Mouse (Mus musculus): Measurements from ENCODE around the gene Sh3pxd2a. TPM values are rescaled to one million over a fixed set of nuclear protein-coding genes. Genes with fewer than 3 reads are reported as not detected.

The Sh3pxd2a gene
- polyA plus RNA-seq (2011; ENCODE audit: insufficient read length, low read depth, missing spikeins): 150 and 157 TPM in 2 replicates

DNA sequence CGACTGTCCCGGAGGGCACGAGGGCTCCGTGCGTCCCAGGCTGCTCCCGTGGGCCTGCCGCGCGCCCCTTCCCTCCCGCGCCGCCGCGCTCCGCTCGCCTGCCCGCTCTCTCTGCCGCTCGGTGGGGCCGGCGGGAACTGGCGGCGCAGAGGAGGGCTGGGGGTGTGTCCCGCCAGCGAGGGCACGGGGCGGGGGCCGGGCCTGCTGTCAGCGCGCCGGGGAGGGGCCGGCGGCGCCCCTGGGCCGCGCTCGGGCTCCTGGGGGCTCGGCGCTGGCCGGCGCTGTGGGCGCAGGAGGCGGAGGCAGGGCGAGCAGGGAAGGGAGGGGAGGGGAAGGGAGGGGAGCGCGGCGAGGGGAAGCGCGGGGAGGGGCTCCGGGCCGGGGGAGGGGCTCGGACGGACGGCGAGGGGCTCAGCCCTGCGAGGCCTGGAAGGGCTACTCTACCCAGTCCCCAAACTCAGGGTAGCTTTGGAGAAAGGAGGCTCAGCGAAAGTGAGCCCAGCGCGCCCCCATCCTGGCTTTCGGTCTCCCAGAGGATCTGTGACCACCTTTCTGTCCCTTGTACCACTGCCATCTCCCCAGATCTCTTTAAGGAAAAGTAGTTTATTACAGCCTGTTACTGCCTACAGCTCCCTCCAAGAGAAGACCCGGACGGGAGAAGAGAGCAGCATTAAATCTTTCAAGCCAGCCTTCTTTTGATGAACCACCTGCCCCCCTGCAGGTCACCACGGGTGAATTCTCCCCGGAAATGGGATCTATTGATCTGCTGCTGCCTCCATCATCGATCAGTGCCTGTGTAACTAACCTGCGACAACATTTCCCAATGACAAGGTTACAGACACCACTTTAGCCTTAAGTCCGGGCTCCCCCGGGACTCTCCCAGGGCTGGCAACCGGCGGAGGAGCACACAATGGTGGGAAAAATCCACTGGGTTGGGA is at the start of gene Sh3pxd2a:
Gene Sh3pxd2a, minus strand, starts transcription at position 98 of the 938 bp plus-strand sequence.
- Histone ChIP-seq H3K27ac (ENCODE audit: insufficient read depth, low read length) (no peak within 1 kb of the TSS), H3K4me1 (ENCODE audit: control insufficient read depth, insufficient read depth, low read length) (no peaks in the 10 kb centered on the region), H3K4me3 (ENCODE audit: insufficient read depth, low read length) (peak within 1 kb of the TSS; percentile 86)
- TF ChIP-seq CTCF (IDR thresholded peaks at IDR 0.05; ENCODE audit: borderline replicate concordance, insufficient read depth, low read length) (no peak), POLR2A (IDR thresholded peaks at IDR 0.05; ENCODE audit: low read depth, low read length) (0 out of 2 replicates have a peak, but pooled peaks have one; percentile 40)

DNA sequence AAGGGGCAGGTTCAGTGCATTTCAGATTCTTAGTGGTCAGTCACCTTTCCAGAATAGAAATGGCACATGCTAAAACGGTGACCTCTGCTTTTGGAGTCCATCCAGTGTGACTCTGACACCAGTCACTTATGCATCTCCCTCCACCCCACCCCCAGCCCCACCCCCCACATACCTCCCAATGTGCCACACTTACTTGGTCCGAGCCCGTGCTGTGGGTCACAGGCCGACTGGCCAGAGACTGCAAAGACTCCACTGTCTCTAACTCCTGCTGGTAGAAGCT is 49.4 kb upstream of the Sh3pxd2a start:
- Histone ChIP-seq H3K4me1 (ENCODE audit: control insufficient read depth, insufficient read depth, low read length) (peaks cover 7% of the 10 kb centered on the region), H3K27ac (ENCODE audit: insufficient read depth, low read length) (no peak overlapping the region), H3K4me3 (ENCODE audit: insufficient read depth, low read length) (no peak overlapping the region)
- TF ChIP-seq CTCF (IDR thresholded peaks at IDR 0.05; ENCODE audit: borderline replicate concordance, insufficient read depth, low read length): no peak
- TF ChIP-seq POLR2A (IDR thresholded peaks at IDR 0.05; ENCODE audit: low read depth, low read length): no peak

GRCm38 (mm10) chr19:47512794-47513617 is 48.8 kb upstream of the Sh3pxd2a start:
- Histone ChIP-seq H3K4me3 (ENCODE audit: insufficient read depth, low read length) (no peak overlapping the region), H3K4me1 (ENCODE audit: control insufficient read depth, insufficient read depth, low read length) (peaks cover 9% of the 10 kb centered on the region)
- TF ChIP-seq CTCF (IDR thresholded peaks at IDR 0.05; ENCODE audit: borderline replicate concordance, insufficient read depth, low read length) (no peak), POLR2A (IDR thresholded peaks at IDR 0.05; ENCODE audit: low read depth, low read length) (no peak)

GRCm38 (mm10) chr19:47511958-47512357 is 47.8 kb upstream of the Sh3pxd2a start:
- TF ChIP-seq CTCF (IDR thresholded peaks at IDR 0.05; ENCODE audit: borderline replicate concordance, insufficient read depth, low read length): no peak
- no peak for TF ChIP-seq POLR2A (IDR thresholded peaks at IDR 0.05; ENCODE audit: low read depth, low read length)
- H3K4me3 ChIP-seq (ENCODE audit: insufficient read depth, low read length): no peak overlapping the region
- H3K4me1 ChIP-seq (ENCODE audit: control insufficient read depth, insufficient read depth, low read length): peaks cover 9% of the 10 kb centered on the region
- H3K27ac ChIP-seq (ENCODE audit: insufficient read depth, low read length): no peak overlapping the region

More at GRCm38 (mm10) chr19:47512794-47513617, 48.8 kb upstream of the Sh3pxd2a start:
- H3K27ac ChIP-seq (ENCODE audit: insufficient read depth, low read length): no peak overlapping the region

DNA sequence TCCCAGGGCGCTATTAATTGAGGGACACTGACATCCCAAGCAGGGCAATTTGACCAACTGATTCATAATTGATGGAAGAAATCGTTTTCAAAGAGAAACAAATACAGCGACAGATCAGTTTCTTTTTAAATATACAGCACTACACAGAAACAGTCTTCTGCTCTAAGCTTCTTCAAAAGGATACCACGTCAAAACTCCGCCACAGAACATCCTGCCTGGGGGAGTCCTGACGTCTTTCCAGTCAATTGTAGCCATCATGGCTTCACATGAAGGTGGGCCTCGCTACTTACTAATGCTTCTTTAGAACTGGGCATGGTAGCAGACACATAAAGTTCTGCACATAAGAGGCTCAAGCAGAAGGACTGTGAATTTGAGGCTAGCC is 47.1 kb upstream of the Sh3pxd2a start:
- H3K4me3 ChIP-seq (ENCODE audit: insufficient read depth, low read length): no peak overlapping the region
- H3K27ac ChIP-seq (ENCODE audit: insufficient read depth, low read length): no peak overlapping the region
- peaks cover 9% of the 10 kb centered on the region for H3K4me1 ChIP-seq (ENCODE audit: control insufficient read depth, insufficient read depth, low read length)
- TF ChIP-seq POLR2A (IDR thresholded peaks at IDR 0.05; ENCODE audit: low read depth, low read length) (no peak), CTCF (IDR thresholded peaks at IDR 0.05; ENCODE audit: borderline replicate concordance, insufficient read depth, low read length) (no peak)

DNA sequence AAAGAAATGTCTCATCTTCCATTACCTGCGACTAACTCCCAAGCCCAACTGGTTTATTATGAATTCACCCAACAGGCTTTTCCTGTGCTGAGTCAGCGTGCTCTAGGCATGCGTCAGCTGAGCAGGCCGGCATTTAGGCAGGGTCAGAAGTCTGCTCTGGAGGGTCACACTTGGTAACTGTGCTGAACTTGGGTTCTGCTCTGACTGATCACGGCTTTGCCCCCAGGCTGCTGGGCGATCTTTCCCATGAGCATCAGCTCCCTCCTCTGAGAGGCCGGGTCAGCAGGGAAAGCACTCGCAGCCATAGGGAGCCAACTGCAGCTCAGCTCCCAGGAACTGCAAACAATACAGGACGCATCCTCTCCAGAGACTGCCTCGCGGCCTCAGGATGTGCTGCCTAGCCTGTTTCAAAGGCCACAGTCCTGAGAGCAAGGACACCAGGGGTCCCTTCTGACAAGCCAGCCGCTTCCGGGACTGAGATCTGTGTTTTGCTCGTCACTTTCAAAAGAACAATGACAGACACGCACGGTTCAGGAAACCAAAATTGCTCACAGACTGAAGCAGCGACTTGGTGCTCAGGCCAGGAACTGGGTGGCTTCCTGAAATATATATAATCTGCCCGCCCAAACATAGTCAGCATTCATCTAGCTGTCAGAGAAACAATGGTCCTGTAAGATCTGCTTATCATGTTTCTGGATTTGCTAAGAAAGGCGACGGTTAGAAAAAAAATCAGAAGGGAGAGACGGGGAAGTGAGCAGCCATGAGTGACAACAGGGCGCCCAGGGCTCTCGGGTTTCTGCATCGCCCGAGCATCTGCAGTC is 46.5 kb upstream of the Sh3pxd2a start:
- TF ChIP-seq CTCF (IDR thresholded peaks at IDR 0.05; ENCODE audit: borderline replicate concordance, insufficient read depth, low read length) (no peak), POLR2A (IDR thresholded peaks at IDR 0.05; ENCODE audit: low read depth, low read length) (no peak)
- peak overlapping the region; percentile 20 for H3K27ac ChIP-seq (ENCODE audit: insufficient read depth, low read length)

GRCm38 (mm10) chr19:47510135-47510472 is 45.9 kb upstream of the Sh3pxd2a start:
- H3K27ac ChIP-seq (ENCODE audit: insufficient read depth, low read length): no peak overlapping the region; the same call in 1 of the 2 replicates
- TF ChIP-seq POLR2A (IDR thresholded peaks at IDR 0.05; ENCODE audit: low read depth, low read length) (no peak), CTCF (IDR thresholded peaks at IDR 0.05; ENCODE audit: borderline replicate concordance, insufficient read depth, low read length) (no peak)
- peaks cover 6% of the 10 kb centered on the region; the same call in 1 of the 2 replicates for H3K4me1 ChIP-seq (ENCODE audit: control insufficient read depth, insufficient read depth, low read length)
- H3K4me3 ChIP-seq (ENCODE audit: insufficient read depth, low read length): no peak overlapping the region

More for the DNA sequence above, 46.5 kb upstream of the Sh3pxd2a start:
- peaks cover 9% of the 10 kb centered on the region for H3K4me1 ChIP-seq (ENCODE audit: control insufficient read depth, insufficient read depth, low read length)
- no peak overlapping the region for H3K4me3 ChIP-seq (ENCODE audit: insufficient read depth, low read length)

- Histone ChIP-seq H3K4me1 (ENCODE audit: control insufficient read depth, insufficient read depth, low read length) (peaks cover 6% of the 10 kb centered on the region; the same call in 1 of the 2 replicates), H3K27ac (ENCODE audit: insufficient read depth, low read length) (peak overlapping the region; percentile 52; the same call in 1 of the 2 replicates), H3K4me3 (ENCODE audit: insufficient read depth, low read length) (no peak overlapping the region)
- TF ChIP-seq POLR2A (IDR thresholded peaks at IDR 0.05; ENCODE audit: low read depth, low read length): no peak
- no peak for TF ChIP-seq CTCF (IDR thresholded peaks at IDR 0.05; ENCODE audit: borderline replicate concordance, insufficient read depth, low read length)
Measured at GRCm38 (mm10) chr19:47508771-47509281, 44.6 kb upstream of the Sh3pxd2a start.

- Histone ChIP-seq H3K4me1 (ENCODE audit: control insufficient read depth, insufficient read depth, low read length) (peaks cover 6% of the 10 kb centered on the region; the same call in 1 of the 2 replicates), H3K27ac (ENCODE audit: insufficient read depth, low read length) (peak overlapping the region; percentile 52; the same call in 1 of the 2 replicates)
- TF ChIP-seq CTCF (IDR thresholded peaks at IDR 0.05; ENCODE audit: borderline replicate concordance, insufficient read depth, low read length): no peak
- no peak for TF ChIP-seq POLR2A (IDR thresholded peaks at IDR 0.05; ENCODE audit: low read depth, low read length)
Measured at GRCm38 (mm10) chr19:47508191-47508590, 44.0 kb upstream of the Sh3pxd2a start.

More at GRCm38 (mm10) chr19:47508191-47508590, 44.0 kb upstream of the Sh3pxd2a start:
- H3K4me3 ChIP-seq (ENCODE audit: insufficient read depth, low read length): no peak overlapping the region
